Mouse (Mus musculus): ENCODE data around the gene Gm42742.
A peak's percentile ranks its signal among the peaks of the same experiment; 100 is the strongest.

Gm42742 gene

GRCm38 (mm10) chr7:127020901-127021562, at the start of gene Gm42742, which contains the start of gene Prrt2:
TSS of gene Gm42742 (minus strand) at chr7:127021097.
TSS of gene Prrt2 (minus strand) at chr7:127021211.
- DNase-seq (ENCODE audit: low spot score in 2 of 2) = peak in 1 of 2 experiments; percentile 38

DNA sequence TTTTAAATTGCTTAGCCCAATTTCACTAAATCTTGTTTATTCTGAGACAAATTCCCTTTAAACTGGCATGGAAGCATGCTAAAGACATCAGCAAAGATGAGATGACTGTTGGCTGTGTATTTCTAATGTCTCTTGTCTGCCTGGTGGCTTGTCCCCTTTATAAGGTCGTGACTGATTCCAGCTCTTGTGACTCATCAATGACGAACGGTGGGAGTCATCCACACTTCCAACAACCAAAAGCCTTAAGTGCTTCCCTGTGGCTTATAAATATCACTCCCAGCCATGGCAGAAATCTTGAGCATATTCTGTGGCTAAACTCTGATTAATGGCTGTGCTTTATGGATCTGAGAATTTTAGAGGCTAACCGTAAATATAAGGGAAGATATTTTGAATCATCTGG, 45.4 kb upstream of the Gm42742 start:
- no peak for DNase-seq (ENCODE audit: low spot score in 2 of 2)

DNA sequence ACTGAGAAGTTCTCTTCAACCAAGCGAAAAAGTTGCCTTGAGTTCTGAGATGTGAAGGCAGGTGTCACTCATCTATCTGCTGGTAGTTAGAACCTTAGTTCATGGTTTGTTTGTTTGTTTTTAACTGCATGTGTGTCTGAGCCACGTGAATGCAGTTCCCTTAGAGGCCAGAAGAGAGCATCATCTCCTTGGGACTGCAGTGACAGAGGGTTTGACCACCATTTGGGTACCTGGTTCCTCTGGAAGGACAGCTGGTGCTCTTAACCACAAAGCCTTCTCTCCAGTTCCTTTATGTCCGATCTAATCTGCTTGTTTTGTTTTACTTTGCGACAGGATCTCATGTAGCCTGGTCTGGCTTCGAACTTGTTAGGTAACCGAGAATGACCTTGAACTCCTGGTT, 44.6 kb upstream of the Gm42742 start:
- DNase-seq (ENCODE audit: low spot score in 2 of 2) = no peak

- DNase-seq (ENCODE audit: low spot score in 2 of 2) = no peak
Observed at GRCm38 (mm10) chr7:127055026-127055585, 34.2 kb upstream of the Gm42742 start.

DNA sequence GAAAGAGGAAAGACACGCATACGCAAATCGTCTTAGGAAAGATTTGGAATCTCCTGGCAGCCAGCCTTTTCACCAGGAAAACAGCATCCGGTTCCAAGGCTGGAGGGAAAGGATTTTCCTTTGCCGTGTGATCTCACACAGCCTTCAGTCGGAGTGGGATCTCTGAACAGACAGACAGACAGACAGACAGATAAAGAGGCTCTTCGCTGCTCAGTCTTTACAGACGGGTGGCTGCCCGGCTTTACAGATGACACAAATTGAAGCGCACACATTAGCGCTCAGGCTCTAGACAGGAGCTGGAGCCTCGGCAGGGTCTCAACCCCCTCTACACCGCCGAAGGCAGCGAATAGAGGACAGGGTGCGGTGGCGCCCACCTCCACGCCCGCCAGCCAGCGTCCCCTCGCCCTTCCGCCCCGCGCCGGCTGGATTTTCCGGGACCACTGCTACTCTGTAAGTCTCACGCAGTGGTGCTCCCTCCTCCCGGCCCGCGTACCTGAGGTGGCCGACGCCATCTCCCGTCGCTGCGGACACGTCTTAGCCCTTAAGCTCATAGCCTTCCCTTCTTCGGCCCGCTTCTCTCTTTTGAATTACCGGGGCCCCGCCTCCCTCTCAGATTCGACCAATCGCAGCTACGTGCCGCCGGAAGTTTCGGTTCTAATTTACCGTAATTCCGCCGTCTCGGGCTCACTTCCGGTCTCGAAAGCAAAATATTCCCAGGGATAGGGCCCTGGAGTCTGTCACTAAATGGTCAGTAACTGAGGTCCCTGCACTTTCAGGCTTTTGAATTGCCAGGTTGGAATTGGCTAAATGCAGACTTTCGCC, 21.2 kb upstream of the Gm42742 start, which contains the start of gene Kif22:
Gene Kif22, minus strand, starts transcription at position 621 of the 822 bp plus-strand sequence.
- DNase-seq (ENCODE audit: low spot score in 2 of 2) = peak; percentile 87 to 91

DNA sequence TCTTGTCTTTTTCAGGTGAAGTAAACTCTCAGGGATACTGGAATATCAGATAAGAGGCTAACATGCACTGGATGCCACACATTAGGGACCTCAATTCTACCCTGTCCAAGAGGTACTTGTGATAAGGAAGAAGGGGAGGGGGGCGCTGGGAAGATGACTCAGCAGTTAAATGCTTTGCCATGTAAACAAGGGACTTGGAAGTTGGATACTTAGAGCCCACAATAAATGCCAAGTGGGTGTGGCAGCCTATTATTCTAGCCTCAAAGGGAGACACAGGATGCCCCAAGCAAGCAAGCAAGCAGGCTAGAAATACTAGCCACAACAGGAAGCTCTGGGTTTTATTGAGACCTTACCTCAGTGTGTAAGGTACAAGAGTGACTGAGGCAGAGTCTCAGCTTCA, 10.3 kb upstream of the Gm42742 start:
- no peak for DNase-seq (ENCODE audit: low spot score in 2 of 2)

DNA sequence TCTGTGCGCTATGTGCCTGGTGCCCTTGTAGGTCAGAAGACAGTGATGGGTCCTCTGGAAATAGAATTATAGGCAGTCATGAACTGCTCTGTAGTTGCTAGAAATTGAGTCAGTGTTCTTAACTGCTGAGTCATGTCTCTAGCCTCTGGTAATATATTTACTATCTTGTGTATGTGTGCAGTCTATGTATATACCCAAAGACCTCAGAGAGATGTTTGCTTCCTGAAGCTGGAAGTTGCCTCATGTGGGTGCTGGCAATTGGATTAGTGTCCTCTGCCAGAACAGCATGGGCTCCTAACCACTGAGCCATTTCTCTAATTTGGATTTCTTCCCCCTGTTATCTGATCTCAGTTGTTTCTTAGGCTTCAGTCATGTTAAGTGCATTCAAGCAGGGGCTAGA, 9.3 kb upstream of the Gm42742 start:
- DNase-seq (ENCODE audit: low spot score in 2 of 2) = no peak

DNA sequence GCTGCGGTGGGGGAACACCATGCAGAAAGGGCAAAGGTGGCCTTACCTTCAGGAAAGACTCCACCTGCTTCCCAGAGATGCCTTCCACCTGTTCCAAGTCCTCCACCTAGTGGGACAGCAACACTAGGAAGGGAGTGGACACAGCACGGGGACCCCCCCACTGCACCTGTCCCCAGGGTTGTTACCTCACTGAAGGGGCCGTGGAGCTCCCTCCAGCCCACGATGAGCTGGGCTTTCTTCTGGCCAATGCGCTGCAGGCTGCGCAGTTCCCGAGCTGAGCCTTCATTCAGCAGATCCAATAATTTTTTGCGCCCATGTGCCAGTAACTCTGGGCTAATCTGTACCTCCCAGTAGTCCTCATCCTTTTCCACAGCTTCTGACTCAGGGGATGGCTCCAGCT, 7.0 kb upstream of the Gm42742 start:
- DNase-seq (ENCODE audit: low spot score in 2 of 2) = no peak

DNA sequence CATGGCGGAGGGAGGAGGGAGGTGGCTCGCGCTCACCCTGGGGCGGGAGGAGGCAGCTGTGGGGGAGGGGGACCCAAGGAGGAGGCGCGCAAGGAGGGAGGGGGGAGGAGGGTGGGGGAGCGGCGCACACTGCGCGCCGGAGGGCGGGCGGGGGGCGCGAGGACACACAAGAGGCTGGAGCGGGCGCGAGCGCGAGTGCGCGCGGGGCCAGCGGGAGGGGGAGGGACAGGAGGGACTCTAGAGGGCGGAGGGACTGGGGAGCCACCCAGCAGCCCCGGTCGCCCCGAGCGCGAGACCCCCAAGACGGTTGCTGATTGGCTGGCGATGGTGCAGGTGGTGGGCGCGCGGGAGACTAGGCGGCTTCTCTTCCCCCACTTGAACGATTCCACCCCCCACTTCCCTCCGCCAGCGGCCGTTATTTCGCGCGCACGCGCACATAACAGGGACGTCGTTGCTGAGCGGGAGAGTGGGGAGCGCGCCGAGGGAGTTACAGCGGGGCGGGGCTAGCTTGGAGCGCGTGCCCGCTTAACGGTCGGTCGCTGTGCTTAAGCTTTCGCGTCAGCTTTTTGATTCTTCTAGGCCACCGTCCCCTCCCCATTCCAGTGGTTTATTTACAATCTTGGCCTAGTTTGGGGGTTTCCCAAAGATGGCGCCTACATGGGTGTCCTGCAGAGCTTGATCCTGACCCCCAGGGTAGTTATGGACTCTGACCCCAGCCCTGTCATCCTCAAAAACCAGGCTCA, 6.3 kb upstream of the Gm42742 start, which contains the start of gene Maz:
Gene Maz, minus strand, starts transcription at position 54 of the 743 bp plus-strand sequence.
- DNase-seq (ENCODE audit: low spot score in 2 of 2) = peak; percentile 98 to 99

GRCm38 (mm10) chr7:127026616-127026983, 5.7 kb upstream of the Gm42742 start:
- no peak for DNase-seq (ENCODE audit: low spot score in 2 of 2)

DNA sequence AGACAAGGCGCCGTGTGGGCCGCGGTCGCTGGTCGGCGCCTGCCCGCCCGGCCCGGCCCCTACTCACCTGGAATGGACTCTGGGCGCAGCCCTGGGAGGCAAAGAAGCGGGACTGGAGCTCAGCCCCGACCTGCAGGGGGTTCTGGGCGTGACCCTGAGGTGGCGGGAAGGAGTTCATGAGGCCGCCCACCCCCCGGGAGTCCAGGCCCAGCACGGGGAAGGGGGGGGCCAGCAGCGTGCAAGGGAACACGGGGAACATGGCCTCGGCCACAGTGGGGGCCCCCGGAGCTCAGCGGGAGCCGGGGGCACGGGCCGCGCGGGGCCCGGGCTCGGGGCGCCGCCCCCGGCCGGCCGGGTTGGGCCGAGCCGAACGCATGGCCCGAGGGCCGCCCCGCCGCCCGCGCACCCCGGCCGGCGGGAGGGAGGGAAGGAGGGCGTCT, 5.3 kb upstream of the Gm42742 start:
- peak; percentile 40 to 54 for DNase-seq (ENCODE audit: low spot score in 2 of 2)

DNA sequence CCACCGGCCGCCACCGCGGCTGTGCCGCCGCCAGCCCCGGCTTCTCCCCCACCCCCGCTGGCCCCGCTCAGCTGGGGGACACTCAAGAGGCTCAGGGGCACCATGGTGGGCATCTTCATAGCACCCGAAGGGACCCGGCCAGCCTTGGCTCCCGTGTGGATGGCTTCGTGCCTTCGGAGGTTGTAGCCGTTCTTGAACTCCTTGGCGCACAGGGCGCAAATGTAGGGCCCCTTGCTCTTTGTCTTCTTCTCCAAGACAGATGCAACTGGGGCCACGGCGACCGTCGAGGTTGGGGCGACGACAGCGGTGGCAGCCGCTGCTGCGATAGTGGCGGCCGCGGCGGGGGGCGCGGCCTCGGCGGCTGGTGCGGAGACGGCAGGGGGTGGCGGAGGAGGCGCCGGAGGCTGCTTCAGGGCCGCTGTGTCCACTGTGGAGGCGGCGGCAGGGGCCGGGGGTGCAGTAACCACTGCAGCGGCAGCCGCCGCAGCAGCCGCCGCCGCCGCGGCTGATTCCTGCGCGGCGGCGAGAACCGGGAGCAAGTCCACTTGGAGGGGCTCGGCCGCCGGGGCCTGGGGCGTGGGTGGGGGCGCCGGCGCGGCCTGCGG, 4.8 kb upstream of the Gm42742 start:
- peak in 1 of 2 experiments; percentile 28 for DNase-seq (ENCODE audit: low spot score in 2 of 2)

- peak; percentile 65 to 75 for DNase-seq (ENCODE audit: low spot score in 2 of 2)
Observed at GRCm38 (mm10) chr7:127024755-127025555, 4.1 kb upstream of the Gm42742 start.

DNA sequence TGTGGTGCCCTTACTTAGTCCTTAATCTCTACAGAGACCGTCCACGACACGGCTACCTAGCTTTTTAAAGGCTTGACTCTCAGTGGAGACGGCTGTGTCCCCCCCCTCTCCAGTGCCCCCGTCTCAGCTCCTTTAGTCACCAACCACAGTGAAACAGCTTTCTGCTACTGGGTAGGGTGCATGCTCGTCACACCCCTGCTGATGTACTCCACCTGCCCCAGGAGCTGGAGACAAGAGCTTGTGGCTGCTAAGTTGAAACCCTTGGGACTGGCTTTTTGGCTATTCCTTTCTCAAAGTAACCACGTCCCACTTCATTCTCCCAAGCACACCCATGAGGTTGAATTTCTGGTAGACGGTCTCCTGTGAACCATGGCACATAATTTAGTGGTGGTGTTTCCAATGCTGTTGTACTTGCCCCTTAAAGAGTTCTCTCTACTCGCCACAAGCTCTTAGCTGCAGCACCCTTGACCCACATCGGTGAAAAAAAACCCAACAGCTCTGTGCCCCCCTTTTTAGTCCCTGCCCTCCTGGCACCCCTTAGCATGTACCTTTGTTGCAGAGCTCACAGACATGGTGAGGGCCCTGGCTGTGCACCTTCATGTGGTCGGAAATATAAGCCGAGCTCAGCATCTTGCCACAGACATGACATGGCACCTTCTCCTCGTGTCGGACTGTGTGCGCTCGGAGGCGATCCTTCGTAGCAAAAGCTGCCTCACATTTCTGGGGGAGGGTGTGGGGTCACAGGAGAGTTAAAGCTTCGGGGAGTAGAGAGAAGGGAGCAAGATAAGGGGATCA, 3.2 kb upstream of the Gm42742 start:
- no peak for DNase-seq (ENCODE audit: low spot score in 2 of 2)

DNA sequence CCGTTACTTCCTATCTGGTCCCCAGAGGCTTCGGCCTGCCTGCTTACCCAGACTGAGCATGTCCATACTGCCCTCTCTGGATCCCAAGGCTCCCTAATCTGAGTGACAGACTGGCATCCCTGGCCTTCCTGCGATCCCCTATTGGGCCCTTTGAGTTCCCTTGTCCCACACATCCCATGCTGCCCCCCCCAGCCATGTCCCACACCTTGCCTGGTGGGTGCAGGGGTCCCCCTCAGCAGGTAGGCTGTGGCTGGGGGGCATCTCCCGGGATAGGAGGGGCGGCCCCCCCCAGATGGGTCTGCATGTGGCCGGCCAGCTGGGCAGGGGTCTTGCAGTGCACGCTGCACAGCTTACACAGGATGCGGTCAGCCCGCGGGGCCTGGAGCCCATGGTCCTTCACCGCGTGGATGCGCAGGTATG, 2.4 kb upstream of the Gm42742 start:
- no peak for DNase-seq (ENCODE audit: low spot score in 2 of 2)

- no peak for DNase-seq (ENCODE audit: low spot score in 2 of 2)
Observed at GRCm38 (mm10) chr7:127022528-127023271, 1.8 kb upstream of the Gm42742 start.

DNA sequence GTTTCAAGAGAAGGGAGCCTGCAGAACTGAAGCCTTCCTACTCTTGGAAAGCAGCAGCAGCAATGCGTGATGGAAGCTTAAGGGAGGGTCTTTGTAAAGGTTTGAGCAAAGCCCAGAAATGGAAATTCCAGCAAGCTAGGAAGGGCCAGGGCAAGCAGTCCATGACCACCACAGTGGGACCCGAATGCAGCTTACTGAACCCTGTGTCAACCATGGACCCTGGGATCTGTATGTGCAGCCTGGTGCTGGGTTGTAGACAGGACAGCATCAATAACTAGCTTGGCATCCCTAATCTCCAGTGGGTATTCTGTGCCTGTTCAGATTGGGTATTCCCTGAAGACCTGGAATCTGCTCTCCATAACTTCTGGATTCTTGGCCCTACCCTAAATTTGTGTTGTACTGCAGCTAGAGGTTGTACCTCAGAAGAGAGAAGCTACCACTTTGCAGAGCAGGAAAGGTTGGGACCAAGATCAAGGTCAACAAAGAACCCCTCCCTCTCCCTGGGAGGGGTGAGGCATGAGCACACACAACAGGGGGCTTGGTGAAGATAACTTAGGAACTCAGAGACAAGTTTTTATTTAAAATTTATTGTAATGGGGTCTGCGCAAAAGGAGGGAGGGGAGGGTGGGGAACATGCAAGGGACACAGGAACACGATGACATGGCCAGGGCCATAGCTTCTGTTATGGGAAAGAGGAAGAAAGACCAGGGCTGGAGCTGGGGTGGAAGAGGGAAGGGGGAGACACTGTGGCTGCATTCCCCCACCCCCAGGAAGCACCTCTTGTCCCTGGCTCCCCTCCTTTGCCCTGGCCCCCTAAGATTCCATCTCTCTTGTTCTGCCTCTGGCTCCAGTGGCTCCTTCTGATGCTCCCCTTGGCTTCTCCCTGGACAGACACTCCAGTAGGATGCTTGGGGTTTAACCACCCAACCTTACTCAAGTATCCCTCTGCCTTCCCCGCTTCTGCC, 948 bp upstream of the Gm42742 start:
- DNase-seq (ENCODE audit: low spot score in 2 of 2) = no peak

DNA sequence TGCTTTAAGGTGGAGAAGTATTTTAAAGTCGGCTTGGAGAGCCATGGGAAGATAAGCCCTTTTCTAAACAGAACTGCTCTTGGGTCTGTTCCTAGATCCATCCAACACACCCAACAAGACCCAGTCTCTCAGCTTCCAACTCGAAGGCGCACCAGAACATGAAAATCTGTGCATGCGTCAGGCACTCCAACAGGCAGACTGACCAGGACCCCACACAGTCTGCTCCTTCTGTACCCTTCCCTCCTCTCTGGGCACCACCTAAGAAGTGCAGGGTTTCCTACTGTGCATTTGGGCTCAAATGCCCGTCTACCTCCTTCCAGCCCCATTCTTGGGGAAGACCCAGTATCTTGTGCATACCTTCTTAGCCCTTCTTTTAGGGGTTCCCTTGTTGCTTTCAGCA, 406 bp downstream of the Gm42742 start:
- DNase-seq (ENCODE audit: low spot score in 2 of 2) = no peak
